Mouse (Mus musculus): ENCODE data around the gene Derl3. TPM values are rescaled to one million over a fixed set of nuclear protein-coding genes. Genes with fewer than 3 reads are reported as not detected.

Derl3 gene
- total RNA-seq, 4 experiments from 2014 or later: 0.34 to 0.35 TPM; not detected in 2

DNA sequence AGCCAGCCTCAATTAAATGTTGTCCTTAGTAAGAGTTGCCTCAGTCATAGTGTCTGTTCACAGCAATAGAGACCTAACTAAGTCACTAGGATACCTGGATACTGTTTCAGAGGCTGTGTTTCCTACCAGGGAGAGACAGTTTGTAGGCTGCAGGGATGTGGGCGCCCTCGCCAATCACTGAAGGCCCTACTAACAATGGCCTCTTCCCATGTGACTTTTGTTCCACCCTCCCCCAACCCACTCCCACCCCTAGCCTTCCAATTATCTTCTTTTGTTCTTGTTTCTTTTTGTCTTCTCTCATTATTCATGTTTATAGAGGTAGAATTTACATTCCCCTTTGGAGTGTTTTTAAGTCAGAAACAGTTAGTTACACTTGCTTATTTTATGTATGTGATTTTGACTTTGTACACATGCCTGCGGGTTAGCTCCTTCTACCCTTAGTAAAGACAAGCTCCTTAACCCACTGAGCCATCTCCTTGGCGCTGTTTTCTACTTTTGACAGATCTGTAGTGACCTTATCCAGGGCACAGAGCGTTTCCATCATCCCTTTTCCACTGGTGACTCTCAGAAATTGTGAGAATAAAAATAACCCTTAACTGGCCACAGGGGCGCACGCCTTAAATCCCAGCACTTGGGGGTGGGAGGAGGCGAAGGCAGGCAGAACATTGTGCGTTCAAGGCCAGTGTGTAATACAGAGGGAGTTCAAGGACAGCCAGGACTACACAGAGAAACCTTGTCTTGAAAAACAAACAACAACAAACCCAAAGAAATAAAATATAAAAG is 48.0 kb downstream of the Derl3 start:
- no peak for DNase-seq (ENCODE audit: low spot score)

DNA sequence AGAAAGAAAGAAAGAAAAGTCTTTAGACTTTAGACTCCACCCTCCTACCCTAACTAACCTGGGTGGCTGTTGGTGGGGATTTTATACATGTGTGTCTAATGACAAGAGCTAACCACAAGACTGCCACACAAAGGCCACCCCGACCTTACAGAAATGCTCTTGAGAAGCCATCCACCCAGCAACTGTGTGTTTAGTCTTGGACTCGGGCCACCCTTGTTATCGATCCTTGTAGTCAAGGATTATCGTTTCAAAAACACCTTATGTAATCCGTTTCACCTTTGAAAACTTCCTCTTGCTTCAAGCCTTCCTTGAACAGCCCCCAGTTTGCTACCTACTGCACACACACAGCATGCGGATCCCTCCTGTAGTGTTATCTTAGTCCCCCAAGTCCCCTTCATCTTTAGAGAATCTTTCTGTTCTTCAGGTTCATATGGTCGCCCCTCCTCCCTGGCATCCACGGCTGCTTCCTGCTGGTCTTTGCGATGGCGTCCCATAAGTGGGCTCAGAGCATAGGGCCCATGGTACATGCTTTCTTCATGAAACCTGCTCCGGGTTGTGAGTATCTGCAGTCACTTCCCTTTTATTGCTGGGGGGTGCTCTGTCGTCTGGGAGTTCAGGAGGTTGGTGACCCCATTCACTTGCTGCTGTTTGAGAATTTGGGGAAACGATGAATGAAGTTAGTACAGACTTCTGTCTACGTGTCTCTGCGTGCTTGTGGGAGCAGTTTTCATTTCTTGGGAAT is 49.7 kb downstream of the Derl3 start, which contains the start of gene Vpreb3:
TSS of gene Vpreb3 (plus strand) at position 322 of the 742 bp plus-strand sequence.
- no peak for DNase-seq (ENCODE audit: low spot score)

DNA sequence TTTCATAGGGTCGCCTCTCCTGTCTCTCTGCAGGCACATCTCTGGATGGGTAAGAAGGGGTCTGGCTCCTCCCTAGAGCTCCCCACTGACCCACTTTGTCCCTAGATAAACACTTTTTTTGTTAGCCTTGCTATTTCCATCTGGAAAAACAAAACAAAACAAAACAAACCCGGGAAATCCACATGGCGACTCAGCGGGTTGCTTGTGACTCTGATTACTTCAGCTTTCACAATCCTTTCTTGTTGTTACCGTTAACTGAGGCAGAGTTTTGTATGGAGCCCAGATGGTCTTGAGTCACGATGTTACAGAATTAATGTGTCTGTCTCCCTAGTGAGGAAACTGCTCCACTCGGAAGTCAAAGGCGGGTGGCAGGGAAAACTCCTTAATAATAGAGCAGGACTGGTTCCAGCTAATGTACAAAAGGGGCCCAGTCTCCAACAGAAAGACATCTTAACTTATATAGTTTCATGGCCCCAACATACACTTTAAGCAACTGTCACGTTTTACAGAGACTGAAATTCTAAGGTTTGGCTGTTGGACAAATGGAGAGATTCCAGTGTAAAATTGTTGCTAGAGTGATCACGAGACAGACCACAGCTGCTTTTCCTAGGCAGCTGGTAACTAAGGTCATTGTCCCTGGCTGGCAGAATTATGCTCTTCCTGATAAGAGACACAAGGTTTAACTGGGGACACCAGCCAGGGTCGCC is 51.0 kb downstream of the Derl3 start:
- no peak for DNase-seq (ENCODE audit: low spot score)

DNA sequence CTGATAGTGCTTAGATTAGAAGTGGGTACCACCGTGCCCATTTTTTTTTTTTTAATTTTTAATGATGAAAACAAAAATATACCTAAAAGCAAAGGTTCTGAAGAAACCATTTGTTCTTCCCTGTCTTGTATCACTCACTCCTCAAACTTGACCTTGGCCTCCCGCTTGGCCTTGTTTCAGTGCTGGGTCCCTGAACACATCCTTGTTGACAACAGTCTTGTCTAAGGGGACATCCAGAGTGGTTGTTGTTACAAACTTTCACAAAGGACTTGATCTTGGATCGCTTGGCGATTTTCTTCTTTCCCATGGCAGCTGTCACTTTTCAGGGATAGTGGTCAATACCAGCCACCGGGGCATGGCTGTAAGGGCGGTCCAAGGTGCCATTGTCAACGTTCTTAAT is 52.0 kb downstream of the Derl3 start:
- DNase-seq (ENCODE audit: low spot score): no peak

Other genes with a start within 250 kb of the Derl3 start
- gene Susd2, start 249.4 kb upstream of the Derl3 start, total RNA-seq (2022): 1 to 10 TPM in 3 of 4 experiments, under 1 TPM in 1; 0.98 to 2.2 (median 1.7) TPM
- 10 to 100 TPM; 15.5 to 22.0 (median 20.8) TPM for gene Cabin1, start 129.1 kb upstream of the Derl3 start, total RNA-seq (2022)
- gene Ddt, start 120.0 kb upstream of the Derl3 start, total RNA-seq (2022): 100 to 1,000 TPM in 1 of 4 experiments, 10 to 100 TPM in 3; 83.6 to 103 (median 88.3) TPM
- gene Gm20441, start 112.5 kb upstream of the Derl3 start, total RNA-seq (2022): not detected
- 1 to 10 TPM; 3.0 to 5.6 (median 5.0) TPM for gene Gstt3, start 112.0 kb upstream of the Derl3 start, total RNA-seq (2022)
- gene Gstt1, start 94.8 kb upstream of the Derl3 start, total RNA-seq (2022): 10 to 100 TPM; 15.7 to 26.4 (median 22.1) TPM
- not detected for gene Gstt4, start 70.9 kb upstream of the Derl3 start, total RNA-seq (2022)
- 10 to 100 TPM in 3 of 4 experiments, 1 to 10 TPM in 1; 7.3 to 16.9 (median 13.2) TPM for gene Gstt2, start 56.0 kb upstream of the Derl3 start, total RNA-seq (2022)
- 100 to 1,000 TPM; 216 to 258 (median 253) TPM for gene Mif, start 33.2 kb upstream of the Derl3 start, total RNA-seq (2022)
- 10 to 100 TPM; 17.3 to 25.0 (median 21.4) TPM for gene Smarcb1, start 28.2 kb downstream of the Derl3 start, total RNA-seq (2022)
- gene Chchd10, start 39.7 kb downstream of the Derl3 start, total RNA-seq (2022): 1,000 to 10,000 TPM; 1,724 to 2,176 (median 1,900) TPM
- 1 to 10 TPM; 4.1 to 7.8 (median 4.6) TPM for gene Mmp11, start 43.1 kb downstream of the Derl3 start, total RNA-seq (2022)
- gene Gm867, start 47.3 kb downstream of the Derl3 start, total RNA-seq (2022): not detected
- gene Vpreb3, start 49.6 kb downstream of the Derl3 start, total RNA-seq (2022): not detected
- not detected for gene Gm5134, start 61.1 kb downstream of the Derl3 start, total RNA-seq (2022)
- 1 to 10 TPM; 5.9 to 8.4 (median 6.5) TPM for gene Zfp280b, start 139.2 kb downstream of the Derl3 start, total RNA-seq (2022)
- not detected for gene Slc5a4b, start 217.5 kb downstream of the Derl3 start, total RNA-seq (2022)

All from heart, adult 8-10 months (tissue).